Mouse (Mus musculus): ENCODE data around the gene Gm21586.
"Not testable (repeated sequence)": the region's sequence is repeated elsewhere in the genome, so short reads cannot be mapped to it uniquely, and the experiment has no call there.

Gene Gm21586

DNA sequence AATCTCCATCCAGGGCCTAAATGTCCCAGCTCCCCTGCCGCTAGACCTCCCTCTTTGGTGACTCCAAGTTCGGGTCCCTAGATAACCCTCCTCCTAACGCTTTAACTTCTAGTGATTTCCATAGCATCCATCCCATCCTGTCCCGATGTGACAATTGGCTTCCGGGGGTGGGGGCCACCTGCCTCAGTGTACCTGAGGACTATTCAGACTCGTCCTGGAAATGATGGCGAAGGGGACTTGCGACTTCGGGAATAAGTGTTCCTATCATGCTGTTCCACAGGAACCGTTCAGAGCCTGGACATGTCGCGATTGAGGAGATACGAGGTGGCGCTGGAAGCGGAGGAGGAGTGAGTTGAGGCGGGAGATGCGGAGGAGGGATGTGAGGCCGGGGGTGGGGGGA, at the start of gene Gm21586:
TSS of gene Gm21586 (plus strand) at position 301 of the 400 bp plus-strand sequence.
- not testable (repeated sequence) for DNase-seq

DNA sequence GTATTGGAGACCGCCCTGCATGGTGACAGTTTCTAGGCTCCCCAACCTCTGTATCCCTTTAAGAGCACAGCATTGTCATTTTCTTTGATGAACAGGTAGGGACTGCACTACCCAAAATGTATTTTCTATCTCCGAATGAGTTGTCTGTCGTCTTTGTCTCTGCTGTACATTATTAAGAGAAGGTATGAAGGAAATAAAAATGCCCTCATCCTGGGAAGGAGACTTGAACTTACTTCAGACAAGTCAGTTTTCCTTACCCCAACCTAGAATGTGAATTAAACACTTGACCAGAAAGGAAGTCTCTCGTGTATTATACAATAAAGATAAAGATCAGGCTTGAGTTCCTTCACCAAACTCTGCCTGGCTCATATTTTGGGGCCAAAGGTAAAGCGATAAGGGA, 27.3 kb downstream of the Gm21586 start, which contains the start of gene Gm2163:
TSS of gene Gm2163 (plus strand) at position 301 of the 400 bp plus-strand sequence.
- not testable (repeated sequence) for DNase-seq
